Mouse (Mus musculus) liver (tissue): ENCODE measurements around the gene Trmt1l.
"Not testable (repeated sequence)": the region's sequence is repeated elsewhere in the genome, so short reads cannot be mapped to it uniquely, and the experiment has no call there.

ENCODE experiments used
- DNase-seq: peaks from one replicate; pipeline ENCODE4 v3.0.0-alpha.2; 2020; ENCODE audit warnings: mixed read lengths

The Trmt1l gene

DNA sequence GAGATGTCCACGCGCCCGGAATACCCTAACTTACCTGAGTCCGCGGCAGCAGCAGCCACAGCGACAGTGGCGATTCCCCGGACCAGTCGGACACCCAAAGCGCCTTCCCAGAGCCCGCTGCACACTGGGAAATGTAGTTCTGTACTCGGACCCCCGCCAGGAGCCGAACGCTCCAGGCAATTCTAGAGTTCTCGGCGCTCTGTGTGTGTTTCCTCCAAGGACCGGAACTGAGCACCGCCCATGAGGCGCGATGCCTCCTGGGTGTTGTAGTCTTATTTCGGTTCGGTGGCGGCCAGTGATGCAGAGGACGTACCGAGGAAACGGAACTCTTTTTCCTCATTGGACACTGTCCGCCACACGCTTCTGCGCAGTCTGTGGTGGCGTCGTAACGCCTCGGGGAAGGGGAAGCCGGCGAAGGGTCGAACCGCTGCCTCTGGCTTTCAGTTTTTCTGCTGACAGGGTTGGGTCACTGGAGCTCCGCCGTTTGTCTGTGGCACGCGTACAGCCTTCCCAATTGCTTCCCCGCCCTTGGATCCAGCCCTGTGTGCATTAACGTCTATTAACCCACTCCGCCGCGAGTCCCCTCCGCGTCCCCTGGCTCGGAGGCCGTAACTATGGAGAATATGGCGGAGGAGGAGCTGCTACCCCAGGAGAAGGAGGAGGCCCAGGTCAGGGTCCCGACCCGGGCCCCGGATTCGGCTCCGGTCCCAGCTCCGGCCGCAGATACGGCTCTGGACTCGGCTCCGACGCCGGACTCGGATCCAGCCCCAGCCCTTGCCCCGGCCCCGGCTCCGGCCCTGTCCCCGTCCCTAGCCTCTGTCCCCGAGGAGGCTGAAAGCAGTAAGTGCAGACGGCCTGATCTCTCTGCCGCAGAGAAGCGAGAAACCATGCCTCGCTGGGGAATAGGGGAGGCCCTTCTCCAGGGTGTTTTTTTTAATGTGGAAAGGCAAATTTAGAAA, at the start of gene Trmt1l, which contains the start of gene Swt1:
TSS of gene Trmt1l (plus strand) at position 280 of the 959 bp plus-strand sequence.
TSS of gene Swt1 (minus strand) at position 193 of the 959 bp plus-strand sequence.
- peak; percentile 96 for DNase-seq

DNA sequence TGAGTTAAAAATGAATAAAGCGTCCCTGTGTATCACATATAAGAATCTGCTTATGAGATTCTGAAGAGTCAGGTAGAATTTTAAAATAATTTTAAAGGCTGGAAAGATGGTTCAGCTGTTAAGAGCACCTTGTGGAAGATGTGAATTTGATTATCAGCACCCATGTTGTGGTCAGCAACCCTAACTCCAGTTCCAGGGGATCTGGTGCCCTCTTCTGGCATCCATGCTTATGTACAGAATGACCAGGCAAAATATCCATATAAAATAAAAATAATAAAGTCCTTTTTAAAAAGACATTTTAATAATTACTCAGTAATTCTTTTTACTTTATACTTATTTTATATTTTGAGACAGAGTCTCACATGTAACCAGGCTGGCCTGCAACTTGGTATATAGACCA, 38.3 kb upstream of the Trmt1l start:
- peak; percentile 16 for DNase-seq

DNA sequence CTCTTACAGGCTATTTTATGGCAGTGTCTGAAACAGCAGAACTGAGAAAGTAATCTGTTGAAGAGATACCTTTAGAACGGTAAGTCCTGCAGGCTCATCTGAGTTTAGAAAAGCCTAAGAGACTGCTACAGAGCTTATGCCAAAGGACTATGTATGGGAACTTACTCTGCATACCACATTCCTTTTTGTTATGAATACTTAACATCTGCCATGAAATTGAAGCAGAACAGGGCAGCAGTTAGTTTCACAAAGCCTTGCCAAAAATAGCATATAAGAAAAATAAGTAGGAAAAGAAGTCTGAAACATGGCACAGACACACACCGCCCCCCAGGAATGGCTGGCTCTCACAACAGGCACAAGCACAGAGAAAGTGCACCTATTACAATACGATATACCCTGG, 18.5 kb upstream of the Trmt1l start:
- no peak for DNase-seq

DNA sequence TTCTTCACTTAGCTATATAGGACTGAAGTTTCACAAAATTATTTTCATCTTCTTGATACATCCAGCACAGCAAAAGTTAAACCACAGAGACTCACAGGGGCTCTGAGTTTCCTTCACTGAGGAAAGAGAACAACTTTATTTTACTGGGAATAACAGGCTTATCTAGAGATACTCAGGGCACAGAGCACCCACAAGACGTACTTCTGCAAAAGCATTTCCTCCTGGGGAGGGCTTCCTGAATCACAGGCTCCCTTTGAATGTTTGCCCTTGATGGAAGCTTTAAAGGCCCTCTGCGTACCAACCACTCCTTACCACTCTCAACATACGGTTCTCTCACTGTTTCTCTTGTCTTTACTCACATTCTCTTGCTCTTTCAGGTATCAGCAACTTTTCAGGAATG, 6.2 kb upstream of the Trmt1l start:
- DNase-seq: no peak

DNA sequence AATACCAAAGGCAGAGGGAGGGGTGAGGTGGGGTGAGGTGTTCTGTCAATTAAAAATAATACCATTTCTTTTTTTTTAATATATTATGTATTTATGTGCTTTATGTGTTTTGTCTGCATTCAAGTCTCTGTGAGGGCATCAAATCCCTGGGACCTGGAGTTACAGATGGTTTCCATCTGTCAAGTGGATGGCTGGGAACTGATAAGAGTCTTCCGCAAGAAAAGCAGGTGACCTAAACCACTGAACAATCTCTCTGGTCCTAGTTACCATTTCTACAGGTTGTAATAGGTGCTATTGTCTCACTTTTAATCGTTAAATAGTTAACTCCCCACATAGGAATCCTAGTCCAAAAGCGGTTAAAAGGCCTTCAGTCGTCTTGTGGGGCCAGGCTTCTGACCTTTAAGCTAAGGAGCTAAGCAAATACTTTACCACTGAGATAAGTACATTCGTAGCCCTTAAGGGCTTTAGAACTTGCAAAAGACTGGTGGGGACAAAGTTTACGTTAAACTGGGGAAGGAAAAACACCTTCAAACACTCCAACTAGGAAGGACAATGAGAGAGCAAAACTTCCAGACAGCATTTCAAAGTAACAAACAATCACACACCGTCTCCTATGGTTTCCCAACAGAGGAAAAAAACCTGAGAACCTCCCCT, 1.3 kb upstream of the Trmt1l start:
- DNase-seq: peak; percentile 6

DNA sequence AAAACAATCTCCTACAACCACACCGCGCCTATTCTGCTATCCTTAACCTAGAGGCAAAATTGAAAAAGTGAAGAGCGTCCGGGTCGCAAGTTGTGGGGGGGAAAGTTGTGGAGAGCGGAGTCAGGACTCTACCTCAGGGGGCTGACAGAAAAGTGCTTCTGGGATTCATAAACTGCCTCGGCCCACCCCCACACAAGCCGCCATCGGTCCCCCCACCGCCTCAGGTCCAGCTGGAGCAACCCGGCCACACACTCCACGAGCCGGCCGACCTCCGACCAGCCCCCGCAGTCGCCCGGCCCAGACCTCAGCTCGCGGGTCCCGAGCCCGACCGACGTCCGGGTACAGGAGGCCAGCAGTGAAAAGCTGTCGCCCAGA, 467 bp upstream of the Trmt1l start:
- DNase-seq: no peak

DNA sequence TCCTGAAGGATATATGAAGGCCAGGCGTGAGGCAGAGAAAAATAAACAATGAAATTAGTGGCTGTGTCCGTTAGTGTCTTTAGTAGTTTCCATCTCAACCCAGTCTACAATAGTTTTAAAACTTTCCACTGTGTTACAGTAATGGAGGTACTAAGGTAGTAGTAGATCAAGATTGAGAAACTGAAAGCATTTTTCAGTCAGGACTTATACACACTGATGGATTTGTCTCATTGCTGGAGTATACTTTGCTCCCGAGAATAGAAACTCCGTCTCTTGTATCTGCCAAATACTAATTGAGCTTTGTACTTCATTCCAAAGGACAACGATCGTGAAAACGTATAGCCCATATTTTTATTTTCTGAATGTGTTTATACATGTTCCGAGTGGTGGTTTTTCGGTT, 974 bp downstream of the Trmt1l start:
- no peak for DNase-seq

DNA sequence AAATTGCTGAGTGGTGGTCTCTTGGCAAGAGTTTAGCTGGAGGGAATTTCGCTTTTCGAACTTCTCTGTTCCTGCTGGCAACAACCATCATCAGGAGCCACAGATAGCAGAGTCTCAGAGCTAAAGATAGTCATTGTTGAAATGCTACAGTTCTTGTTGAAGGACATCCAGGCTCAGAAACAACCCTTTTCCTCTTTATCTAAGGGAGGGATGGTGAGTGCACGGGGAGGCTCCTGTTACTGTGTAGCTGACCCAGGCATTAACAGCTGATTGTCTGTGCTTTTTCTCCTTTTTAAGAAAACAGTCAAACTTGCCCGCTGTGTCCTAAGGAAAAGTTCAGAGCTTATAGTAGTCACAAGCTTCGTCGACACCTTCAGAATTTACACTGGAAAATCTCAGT, 7.1 kb downstream of the Trmt1l start:
- DNase-seq: no peak

DNA sequence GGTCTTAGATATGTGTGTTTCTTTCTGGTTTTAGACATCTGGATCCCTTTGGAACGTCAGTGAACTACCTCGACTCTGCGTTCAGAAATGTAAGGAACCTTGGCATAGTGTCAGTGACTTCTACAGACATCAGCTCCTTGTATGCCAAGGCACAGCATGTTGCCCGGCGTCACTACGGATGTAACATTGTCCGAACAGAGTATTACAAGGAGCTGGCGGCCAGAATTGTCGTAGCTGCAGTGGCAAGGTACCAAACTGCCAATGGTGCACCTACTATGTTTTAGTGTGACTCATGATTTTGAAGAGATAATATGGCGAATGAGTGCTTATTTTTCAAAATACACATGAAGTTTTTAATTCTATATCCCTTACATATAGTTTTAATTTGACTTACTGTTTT, 21.5 kb downstream of the Trmt1l start:
- no peak for DNase-seq

DNA sequence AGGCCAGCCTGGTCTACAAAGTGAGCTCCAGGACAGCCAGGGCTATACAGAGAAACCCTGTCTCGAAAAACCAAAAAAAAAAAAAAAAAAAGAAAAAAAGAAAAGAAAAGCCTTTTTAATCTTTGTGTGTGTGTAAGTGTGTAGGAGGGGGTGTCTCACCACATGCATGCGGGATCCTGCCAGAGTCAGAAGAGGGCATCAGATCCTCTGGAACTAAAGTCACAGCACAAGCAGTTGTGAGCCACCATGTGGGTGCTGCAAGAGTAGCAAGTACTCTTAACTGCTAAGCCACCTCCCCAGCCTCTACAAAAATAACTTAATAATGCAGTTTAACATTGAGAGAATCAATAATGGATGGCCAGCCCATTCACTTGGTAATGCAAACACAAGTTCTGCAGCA, 22.5 kb downstream of the Trmt1l start:
- DNase-seq: no peak

DNA sequence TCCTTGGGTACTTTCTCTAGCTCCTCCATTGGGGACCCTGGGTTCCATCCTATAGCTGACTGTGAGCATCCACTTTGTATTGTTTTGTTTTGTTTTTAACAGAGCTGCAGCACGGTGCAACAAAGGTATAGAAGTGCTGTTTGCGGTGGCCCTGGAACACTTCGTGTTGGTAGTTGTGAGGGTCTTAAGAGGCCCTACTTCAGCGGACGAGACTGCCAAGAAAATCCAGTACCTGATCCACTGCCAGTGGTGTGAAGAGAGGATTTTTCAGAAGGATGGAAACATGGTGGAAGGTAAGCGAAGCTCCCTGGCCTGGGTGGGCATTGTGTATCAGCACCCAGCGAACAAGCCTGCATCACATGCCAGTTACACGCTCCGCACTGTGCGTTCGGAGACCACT, 23.6 kb downstream of the Trmt1l start:
- DNase-seq: no peak

DNA sequence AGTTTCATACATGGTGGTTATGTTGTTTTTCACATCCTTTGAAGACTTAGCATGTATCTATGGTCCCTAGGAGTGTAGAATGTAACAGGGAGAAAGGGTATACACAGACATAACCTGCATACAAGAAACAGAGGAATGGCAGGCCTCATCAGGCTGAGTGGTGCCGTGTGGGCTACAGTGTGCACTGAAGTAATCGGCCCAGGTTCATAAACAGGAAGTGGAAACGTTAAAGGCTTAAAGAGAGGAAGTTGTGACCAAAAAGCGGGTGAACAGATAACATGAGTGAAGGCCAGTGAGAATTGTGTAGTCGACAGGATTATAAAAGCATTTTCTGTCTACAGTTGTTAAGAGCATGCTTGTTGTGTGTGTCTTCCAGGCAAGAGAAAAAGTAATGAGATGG, 28.7 kb downstream of the Trmt1l start:
- DNase-seq: no peak

DNA sequence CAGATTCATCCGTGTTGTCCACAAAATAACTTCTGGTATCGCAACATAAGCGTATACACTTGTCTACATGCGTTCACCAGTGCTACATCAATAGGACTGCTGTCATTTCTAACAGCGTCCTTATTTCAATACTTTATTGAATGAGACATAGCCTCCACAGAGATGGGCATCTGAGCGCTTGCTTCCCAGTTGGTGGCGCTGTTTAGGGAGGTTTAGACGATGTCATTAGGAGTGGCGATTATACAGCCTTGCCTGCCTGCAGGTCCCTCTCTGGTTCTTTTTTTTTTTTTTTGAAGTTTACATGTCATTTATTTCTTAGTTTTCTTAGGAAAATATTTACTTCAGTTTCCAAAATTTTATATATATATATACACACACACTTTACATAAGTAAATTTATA, 32.9 kb downstream of the Trmt1l start:
- no peak for DNase-seq

DNA sequence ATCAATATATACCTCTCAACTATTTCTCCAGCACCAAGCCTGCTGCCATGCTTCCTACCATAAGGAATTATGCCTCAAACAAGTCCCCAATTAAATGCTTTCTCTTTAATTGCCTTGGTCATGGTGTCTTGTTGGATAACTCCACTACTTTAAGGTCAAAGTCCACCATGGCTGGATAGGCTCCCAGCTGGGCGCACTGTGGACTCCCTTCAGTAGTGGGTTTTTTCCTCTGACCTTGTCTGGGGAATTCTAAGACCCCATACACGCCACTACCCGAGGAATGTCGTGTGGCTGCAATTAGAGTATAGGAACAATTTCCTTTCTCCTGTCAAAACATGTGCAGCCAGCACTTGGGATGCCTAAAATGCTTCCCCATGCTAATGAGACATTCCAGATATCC, 36.6 kb downstream of the Trmt1l start:
- no peak for DNase-seq

DNA sequence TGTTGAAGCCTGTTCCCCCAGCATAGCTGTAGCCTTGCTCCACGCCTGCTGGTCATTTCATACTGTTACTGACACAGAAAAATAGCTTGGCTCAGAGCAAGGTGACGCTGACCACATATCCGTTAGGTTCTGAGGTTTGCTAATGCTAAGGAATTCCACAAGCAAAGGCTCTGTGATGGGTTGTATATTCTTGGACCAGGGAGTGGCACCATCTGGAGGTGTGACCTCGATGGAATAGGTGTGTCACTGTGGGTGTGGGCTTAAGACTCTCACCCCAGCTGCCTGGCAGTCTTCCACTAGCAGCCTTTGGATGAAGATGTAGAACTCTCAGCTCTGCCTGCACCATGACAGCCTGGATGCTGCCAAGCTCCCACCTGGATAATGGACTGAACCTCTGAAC, 38.2 kb downstream of the Trmt1l start:
- DNase-seq: no peak

DNA sequence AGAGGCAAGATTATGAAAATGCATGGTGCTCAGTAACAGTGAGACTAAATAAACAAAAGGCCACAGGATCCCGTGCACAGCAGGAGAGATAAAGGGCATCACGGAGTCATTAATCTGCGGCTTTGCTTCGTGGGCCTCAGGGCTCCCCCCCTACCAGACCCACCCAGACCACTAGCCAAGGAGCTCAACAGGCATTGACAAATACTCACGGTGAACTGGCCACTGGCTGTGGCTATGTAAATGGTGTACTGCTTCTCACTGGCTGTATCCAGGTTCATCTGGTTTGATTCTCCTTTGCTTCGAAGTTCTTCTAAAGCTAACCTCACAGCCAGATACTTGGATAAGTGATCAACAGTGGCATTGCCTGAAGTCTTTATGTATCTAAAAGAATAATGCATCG, 43.1 kb downstream of the Trmt1l start:
- DNase-seq: no peak

DNA sequence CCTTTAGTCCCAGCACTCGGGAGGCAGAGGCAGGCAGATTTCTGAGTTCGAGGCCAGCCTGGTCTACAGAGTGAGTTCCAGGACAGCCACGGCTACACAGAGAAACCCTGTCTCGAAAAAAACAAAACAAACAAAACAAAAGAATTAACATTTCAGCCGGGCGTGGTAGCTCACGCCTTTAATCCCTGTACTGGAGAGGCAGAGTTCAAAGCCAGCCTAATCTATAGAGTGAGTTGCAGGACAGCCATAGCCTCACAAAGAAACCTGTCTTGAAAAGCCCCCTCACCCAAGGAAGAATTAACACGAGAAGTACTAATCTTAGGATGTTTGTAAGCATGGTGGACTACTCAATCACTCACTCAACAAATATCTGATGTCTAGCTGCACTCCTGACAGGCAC, 44.0 kb downstream of the Trmt1l start:
- DNase-seq: not testable (repeated sequence)

DNA sequence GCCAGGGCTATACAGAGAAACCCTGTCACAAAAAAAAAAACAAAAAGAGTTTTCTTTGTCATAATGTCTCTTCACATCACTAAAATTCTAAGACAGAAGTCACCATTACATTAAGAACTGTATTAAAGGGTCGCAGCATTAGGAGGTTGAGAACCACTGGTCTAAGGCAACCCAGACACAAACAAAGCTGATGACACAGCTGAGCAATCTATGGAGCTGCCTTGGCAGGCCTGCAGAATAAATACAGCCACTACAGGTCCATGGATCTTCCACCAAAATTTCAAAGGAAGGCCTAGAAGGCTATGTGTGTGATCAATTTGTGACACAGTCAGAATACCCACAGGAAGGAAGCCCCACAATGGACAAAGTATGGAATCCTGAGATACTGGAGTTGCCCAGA, 54.2 kb downstream of the Trmt1l start:
- no peak for DNase-seq

DNA sequence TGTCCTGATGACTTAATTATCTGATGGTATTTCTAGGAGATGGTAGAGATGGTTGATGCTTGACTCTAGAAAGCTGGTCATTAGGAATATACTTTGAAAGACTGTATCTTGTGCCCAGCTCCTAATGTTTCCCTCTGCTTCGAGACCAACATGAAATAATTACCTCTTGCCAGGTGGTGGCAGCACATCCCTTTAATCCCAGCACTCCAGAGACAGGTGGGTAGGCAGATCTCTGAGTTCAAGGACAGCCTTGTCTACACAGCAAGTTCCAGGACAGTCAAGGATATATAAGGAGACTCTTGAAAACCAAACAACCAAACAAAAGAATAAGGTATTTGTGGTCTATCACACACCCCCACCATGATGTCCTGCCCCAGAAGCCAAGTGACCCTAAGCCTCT, 55.2 kb downstream of the Trmt1l start:
- peak; percentile 17 for DNase-seq

DNA sequence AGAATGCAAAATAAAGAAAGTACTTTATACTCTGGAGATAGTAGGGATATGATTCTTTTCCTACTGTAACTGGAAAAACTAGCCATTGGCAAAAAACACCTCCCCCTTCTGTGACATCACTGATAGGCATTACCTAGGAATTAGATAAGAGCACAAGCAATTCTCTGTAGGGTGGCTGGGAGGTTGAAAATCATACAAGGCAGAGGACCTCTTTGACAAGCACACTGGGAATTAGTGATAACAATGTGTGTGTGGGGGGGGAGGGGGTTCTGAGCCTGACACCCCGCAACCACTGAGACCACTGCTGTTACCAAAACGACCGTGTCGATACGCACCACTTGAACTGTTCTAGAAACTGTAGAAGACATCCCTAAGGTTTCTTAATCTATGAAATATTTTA, 56.4 kb downstream of the Trmt1l start:
- DNase-seq: peak; percentile 24

DNA sequence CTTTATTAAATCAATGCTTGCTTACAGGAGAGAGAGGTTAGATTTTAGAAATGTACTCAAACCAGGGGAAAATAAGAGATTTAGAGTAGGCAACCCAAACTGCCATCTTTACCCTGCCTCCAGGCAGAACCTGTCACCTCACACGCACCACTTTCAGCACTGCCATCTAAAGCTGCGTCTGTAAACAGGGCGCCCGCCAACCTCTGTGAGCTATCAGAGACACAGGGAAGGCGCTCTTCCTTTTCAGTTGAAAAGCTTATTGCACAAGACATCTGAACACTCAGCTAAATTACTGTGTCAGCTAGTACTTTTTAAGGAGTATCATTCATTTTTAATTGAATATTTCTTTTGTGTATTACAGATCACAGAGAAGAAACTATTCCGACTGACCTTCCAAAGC, 61.5 kb downstream of the Trmt1l start:
- no peak for DNase-seq

DNA sequence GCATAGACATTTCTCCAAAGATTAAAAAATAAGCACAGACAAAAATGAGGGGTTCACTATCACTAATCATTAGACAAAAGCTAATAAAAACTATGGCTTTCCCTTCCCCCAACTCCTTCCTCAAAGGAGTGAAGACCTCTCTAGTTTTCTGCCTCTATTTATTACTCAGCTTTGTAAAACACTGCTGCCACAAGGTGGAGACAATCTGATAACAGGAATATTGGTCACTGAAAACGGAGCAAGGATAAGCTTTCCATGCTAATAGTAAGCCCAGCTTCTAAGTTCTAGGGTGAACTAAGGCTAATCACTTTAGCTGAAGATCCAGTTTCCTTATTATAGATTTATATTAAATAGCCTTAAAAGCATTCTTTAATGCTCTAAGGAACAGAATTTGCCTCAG, 64.1 kb downstream of the Trmt1l start:
- no peak for DNase-seq

DNA sequence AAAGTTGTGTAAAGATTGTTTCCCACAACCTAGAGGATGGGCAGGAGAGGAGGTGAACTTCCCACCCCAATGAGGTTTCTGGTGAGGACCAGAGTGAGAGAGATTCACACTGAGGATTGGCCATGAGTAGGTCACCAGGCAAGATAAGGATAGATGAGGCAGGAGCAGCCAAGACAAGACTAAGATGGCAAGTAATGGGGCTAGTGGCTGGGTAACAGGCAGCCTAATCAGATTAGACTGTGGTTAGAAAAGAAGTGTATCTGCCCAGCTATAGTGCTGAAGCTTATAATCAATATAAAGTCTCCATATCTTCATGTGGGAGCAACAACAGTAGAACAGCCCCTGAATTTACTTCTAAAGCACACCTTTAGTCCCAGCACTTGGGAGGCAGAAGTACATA, 65.5 kb downstream of the Trmt1l start:
- DNase-seq: no peak

DNA sequence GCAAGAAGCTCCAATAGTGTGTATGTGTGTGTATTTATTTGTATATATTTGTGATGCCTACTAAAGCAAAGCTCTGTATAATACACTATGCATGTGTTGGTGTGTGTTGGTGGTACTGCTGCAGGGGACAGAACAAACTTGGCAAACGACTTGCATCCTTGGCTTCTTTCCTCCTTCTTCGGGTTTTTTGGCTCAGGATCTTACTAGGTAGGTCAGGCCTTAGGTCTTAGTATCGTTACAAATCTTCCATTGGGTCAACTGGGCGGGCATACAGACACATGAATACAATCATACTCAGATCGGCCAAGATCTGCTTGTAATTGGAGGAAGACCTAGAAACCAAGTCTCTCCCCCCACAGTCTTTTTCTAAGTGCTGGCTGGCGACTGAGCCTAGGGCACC, 66.4 kb downstream of the Trmt1l start:
- no peak for DNase-seq
